Mouse (Mus musculus): ENCODE measurements around the gene Mfsd4b5.

DNA sequence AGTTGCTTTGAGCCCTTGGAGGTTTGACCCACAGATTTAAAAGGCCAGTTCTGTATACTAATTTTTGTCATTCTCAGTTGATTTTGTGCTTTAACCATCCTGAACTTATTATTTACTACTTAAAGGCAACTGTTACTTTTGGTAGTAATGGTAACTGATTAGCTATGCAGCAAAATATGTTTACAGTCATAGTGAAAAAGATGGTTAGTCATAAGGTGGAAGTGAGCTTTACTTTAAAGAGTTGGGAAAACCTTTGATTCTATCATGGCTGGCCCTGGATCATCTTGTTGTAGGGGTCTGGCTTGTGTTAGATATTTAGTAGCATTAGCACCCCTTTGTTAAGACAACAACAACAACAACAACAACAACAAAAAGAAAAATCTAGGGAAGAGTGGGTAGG, 73.8 kb downstream of the Mfsd4b5 start:
- TF ChIP-seq CTCF (IDR thresholded peaks at IDR 0.05; ENCODE audit: extremely low read depth, insufficient read depth, low read length) (no peak), POLR2A (IDR thresholded peaks at IDR 0.05; ENCODE audit: extremely low read depth, insufficient read depth, low read length) (no peak)

All from cortical plate, adult 2 months (tissue).